Mouse (Mus musculus): ENCODE data around the gene Hmgb1.

Hmgb1 gene

DNA sequence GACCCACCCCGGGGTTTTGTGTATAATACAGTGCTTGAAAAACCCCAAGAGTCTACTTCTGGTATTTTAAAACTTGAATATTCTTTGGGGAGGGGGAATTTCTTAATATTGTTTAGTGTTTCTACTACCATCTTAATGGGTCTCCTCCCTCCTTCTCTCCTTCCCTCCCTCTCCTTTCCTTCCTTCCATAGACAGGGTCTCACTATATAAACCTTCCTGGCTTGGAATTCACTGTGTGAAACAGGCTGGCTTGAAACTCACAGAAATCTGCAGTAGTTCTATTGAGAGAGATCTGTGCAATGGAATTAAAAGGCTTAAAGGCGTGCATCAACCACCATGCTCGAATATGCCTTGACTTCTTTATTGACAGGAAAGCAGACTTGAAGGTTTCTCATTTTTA is 1.5 kb upstream of the Hmgb1 start:
- DNase-seq (ENCODE audit: low read depth, low spot score), result no peak

DNA sequence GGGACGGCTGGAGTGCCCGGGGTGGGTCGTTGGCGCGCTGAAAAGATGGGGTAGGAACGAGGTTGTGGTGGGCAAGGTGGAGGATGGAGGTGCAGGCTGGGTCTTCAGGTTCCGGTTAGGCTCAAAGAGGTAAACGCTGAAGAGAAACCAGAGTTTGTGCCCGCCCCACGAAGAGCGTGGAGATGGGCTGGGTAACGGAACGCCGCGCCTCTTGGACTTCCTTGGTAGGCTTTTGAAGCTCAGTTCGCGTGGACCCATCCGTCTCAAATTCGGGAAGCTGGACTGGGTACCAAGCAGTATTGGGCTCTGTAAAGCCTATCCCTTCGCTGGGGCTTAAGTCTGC is 526 bp upstream of the Hmgb1 start:
- DNase-seq (ENCODE audit: low read depth, low spot score), result peak; percentile 39

DNA sequence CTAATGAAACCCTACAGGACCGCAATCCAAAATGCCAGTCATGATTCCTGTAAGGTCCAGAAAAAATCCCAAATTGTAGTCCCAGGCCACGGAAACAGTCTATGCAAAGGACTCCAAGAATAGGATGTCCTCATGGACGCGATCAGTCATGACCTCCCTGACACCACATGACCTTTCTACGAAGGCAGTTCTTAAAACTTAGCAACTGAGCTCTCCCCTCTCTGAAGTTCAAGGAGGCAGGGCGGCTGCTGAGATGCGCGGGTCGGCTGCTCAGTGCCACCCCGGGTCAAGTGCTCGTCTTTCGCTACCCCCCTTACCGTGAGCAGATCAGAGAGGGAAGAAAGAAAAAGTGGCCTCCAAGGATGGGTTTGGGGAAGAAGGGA is 577 bp downstream of the Hmgb1 start:
- no peak for DNase-seq (ENCODE audit: low read depth, low spot score)

DNA sequence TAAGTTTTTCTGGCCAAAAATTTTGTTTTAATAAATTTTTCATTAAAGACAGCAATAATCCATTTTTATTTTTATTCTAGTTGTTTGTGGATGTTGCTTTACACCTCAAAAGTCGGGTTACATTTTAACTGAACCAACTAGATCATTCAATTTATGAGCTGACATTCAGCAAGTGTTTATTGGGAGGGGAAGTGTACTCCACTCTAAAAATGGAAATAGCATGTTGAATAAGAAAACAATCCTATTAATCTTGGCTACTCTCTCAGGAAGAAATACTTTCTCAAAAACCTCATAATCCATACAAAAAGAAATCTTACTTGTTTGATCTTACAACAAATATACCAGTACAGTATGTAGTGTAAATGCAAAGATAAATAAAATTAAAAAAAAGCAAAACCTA is 1.2 kb downstream of the Hmgb1 start:
- DNase-seq (ENCODE audit: low read depth, low spot score), result no peak

- no peak for DNase-seq (ENCODE audit: low read depth, low spot score)
Observed at GRCm38 (mm10) chr5:149182186-149182870, 2.0 kb downstream of the Hmgb1 start.

GRCm38 (mm10) chr5:149179826-149180225 is 4.5 kb downstream of the Hmgb1 start:
- no peak for DNase-seq (ENCODE audit: low read depth, low spot score)

DNA sequence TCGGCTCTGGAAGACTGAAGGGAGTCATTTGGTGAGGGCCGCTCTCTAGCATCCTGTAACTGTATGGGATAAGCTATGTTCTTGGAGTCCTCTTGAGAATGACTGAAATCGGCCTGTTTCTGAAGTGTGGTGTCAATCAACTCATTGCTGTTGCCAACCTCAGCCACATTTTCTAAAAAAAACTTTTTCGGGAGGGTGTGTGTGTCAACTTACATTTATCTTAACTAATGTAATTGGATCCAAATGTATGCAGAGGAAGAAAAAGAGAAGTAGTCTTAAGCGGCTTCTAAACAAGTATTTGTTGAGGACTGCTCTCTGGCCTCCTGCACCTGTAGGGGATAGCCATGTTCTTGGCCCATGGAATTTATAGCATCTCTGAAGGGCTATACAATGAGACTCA is 6.2 kb downstream of the Hmgb1 start:
- DNase-seq (ENCODE audit: low read depth, low spot score), result no peak

- DNase-seq (ENCODE audit: low read depth, low spot score), result no peak
Observed at GRCm38 (mm10) chr5:149175736-149176135, 8.6 kb downstream of the Hmgb1 start.

GRCm38 (mm10) chr5:149174527-149174926 is 9.8 kb downstream of the Hmgb1 start:
- no peak for DNase-seq (ENCODE audit: low read depth, low spot score)

- DNase-seq (ENCODE audit: low read depth, low spot score), result no peak
Observed at GRCm38 (mm10) chr5:149172246-149172645, 12.0 kb downstream of the Hmgb1 start.

DNA sequence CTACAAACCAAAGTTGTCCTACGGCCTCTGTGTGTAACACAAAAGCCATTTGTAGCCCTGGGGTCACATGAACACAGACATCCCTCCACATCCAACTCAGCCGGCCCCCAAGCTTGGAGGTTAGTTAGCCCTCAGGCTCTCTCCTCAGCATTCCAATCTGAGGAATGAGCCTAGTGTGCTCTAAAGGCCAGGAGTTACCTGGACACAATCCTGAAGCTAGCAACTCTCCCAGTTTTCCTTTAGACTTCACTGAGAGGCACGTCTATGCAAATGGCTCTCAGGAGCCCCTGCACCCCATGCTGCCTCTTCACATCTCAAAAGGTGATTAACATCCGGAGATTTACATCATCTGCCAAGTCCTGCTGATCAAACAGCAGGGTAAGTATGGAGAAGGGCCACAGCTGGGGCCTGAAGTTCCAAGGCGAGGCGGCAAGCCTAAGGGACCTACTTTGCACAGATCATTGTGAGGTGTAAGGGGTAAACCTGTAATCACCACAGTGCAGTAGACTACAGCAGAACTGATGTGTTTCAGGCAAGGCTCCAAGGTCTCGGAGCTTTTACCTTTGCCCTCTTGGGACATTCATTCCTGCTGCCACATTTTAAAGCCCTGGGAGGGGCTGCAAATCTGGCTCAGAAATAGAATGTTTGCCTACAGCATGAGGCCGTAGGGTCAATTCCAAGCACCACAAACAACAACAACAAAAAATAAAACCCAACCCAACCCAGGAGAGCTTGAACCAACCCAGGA is 13.3 kb downstream of the Hmgb1 start:
- no peak for DNase-seq (ENCODE audit: low read depth, low spot score)

DNA sequence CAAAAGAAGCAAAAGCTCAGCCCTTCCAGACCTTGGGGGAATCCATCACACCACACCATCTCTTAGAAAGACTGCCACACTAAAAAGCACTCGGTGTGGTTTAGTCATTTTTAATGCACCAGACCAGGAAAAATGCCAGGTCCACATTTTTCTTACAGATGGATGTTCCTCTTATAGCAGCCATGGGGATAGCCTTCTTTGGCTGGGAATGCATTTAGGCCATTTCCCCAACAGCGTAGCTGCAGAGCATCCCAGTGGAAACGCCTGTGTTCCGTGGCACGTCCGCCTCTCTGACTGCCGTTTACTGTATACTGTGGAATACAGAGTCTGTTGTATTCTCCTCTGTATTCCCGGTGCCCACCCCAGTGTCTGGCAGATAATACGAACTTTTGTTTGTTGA is 15.5 kb downstream of the Hmgb1 start:
- no peak for DNase-seq (ENCODE audit: low read depth, low spot score)

DNA sequence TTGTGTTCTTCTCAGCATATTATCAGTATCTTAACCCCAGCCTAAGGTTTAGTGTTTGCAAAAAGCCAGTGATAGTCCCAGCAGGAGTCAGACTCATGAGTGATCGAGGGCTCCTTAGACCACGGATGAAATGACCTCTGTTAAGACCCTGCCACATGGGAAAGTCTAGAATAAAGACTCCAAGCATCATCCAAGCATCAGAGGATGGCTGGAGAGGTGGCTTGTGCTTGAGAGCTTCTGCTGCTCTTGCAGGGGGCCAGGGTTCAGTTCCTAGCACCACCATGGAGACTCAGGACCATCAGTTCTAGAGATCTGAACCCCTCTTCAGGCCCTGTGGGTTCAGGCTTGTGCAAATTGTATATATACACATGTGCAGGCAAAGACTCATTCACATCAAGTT is 16.2 kb downstream of the Hmgb1 start:
- DNase-seq (ENCODE audit: low read depth, low spot score), result no peak

DNA sequence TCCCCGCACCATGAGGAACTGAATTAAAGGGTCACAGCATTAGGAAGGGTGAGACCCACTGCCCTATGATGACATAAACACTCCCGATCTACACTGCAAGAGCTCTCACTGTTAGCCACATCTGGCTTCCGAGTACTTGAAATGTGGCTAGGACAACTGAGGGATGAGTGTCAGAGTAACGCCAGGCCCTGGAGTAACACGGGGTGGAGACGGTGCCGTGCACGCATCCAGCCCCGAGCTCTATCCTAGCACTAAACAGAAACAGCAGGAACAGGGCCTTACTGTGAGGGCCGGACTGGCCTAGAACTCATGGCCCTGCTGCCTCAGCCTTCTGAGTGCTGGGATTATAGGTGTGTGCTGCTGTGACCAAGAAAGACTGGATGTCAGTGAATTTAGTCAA is 18.3 kb downstream of the Hmgb1 start:
- DNase-seq (ENCODE audit: low read depth, low spot score), result no peak

GRCm38 (mm10) chr5:149164881-149165280 is 19.4 kb downstream of the Hmgb1 start:
- DNase-seq (ENCODE audit: low read depth, low spot score), result no peak

- no peak for DNase-seq (ENCODE audit: low read depth, low spot score)
Observed at GRCm38 (mm10) chr5:149162890-149163289, 21.4 kb downstream of the Hmgb1 start.

DNA sequence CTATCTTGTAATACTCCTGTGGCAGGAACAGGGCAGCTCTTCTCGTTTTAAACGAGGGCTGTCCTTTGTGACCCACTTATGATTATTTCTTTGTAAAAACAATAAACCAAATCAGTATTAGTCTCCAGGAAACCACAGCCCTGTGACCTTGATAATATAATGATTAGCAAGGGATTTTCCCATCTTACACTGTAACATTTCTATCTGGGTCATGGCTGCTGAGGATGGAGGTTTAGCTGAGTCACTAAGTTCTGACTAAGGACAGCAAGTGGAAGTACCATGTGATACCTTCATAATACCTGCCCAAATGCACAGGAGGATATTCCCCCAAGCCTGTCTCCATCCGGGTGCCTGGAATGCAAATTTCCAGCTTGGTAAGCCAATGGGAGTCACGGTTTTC is 23.8 kb downstream of the Hmgb1 start:
- DNase-seq (ENCODE audit: low read depth, low spot score), result no peak

- no peak for DNase-seq (ENCODE audit: low read depth, low spot score)
Observed at GRCm38 (mm10) chr5:149159021-149159420, 25.3 kb downstream of the Hmgb1 start.

DNA sequence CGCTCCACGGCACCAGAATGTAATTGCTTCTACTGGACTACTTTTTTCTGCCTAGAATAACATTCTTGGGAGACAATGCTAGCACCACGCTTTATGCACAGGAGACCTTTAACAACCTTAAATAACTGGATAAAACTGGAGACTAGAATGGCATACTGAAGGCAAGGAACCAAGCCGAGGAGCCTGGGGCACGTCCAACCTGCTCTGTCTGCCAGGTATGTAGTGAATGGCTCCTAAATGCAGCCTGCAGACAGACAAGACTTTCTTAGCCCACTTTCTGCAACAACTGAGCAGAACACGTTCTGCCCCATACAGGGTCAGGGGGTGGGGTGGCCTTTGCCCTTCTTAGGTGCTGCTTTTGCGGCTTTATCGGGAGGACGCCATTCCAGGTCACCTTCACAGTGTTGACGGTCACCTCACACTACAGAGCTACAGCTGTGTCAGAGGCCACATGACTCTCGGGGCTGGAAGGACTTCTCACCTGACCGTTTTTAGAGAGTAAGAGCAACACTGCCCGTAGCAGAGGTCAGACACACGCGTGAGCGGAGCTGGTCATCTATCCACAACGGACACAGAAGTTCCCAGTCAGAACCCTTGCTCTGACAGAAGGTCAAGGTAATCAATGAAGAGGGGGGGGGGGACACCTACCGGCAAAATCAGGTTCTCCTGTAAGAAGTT is 27.3 kb downstream of the Hmgb1 start:
- no peak for DNase-seq (ENCODE audit: low read depth, low spot score)

GRCm38 (mm10) chr5:149152774-149153155 is 31.5 kb downstream of the Hmgb1 start:
- DNase-seq (ENCODE audit: low read depth, low spot score), result no peak

- DNase-seq (ENCODE audit: low read depth, low spot score), result no peak
Observed at GRCm38 (mm10) chr5:149152063-149152773, 32.1 kb downstream of the Hmgb1 start.

DNA sequence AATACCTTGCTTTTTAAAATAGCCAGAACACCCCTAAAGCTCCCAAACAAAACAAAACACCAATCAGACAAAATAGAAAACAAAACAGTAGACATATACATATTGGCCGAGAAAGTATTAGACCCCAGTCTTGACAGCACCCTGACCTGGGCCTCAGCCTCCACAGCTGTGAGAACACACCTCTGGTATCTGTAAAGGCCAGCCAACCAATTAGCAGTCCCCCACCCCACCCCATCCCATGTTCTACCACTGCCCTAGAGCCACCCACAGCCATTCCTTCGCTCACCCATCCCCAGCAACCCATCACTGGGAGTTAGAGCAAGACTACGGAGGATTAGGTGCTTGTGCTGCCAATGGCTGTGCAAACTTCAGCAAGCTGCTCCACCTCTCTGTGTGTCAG is 33.4 kb downstream of the Hmgb1 start:
- DNase-seq (ENCODE audit: low read depth, low spot score), result no peak

Data from c-Kit-negative CD71-positive TER-119-positive erythroid progenitor cells, embryonic 14.5 days (primary cell).